Mouse (Mus musculus): ENCODE data around the gene A4galt.

Gene A4galt

GRCm38 (mm10) chr15:83226066-83226834 is 25.3 kb downstream of the A4galt start:
- no peak for ATAC-seq (ENCODE audit: low TSS enrichment)

- peak; percentile 62; the same call in 1 of the 2 replicates for ATAC-seq (ENCODE audit: low TSS enrichment)
Observed at GRCm38 (mm10) chr15:83224136-83224766, 27.3 kb downstream of the A4galt start.

- ATAC-seq (ENCODE audit: low TSS enrichment), result no peak
Observed at GRCm38 (mm10) chr15:83223208-83223962, 28.2 kb downstream of the A4galt start.

GRCm38 (mm10) chr15:83221721-83222120 is 29.9 kb downstream of the A4galt start:
- ATAC-seq (ENCODE audit: low TSS enrichment), result no peak

DNA sequence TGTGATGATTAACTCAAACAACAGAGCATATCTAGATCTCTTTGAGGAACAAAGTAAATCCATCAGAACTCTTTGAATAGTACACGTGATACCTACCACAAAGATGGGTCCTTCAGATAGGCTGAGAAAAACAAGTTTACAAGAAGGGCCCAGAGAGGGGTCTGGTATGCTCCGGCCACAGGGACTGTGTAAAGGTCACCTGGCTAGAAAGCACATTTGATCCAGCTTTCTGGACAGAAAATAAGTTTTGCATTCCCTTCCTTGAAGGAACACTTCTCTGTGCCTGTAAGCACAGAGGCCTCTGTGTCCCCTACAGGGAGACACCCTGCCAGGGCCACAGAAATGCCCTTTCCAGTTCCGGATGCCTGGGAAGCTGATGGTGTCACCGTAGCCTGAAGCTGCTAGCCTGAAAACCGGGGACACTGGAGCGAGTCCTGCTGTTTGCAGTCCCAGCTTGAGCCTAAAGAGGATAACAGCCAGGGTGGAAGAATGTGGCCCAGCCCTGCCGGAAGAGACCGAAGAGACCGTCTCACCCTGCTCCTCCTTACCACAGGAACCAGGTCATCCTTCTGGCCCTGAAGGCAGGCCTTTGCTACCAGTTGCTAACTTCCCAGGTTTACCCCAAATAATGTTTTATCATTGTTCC is 31.1 kb downstream of the A4galt start:
- no peak for ATAC-seq (ENCODE audit: low TSS enrichment)

DNA sequence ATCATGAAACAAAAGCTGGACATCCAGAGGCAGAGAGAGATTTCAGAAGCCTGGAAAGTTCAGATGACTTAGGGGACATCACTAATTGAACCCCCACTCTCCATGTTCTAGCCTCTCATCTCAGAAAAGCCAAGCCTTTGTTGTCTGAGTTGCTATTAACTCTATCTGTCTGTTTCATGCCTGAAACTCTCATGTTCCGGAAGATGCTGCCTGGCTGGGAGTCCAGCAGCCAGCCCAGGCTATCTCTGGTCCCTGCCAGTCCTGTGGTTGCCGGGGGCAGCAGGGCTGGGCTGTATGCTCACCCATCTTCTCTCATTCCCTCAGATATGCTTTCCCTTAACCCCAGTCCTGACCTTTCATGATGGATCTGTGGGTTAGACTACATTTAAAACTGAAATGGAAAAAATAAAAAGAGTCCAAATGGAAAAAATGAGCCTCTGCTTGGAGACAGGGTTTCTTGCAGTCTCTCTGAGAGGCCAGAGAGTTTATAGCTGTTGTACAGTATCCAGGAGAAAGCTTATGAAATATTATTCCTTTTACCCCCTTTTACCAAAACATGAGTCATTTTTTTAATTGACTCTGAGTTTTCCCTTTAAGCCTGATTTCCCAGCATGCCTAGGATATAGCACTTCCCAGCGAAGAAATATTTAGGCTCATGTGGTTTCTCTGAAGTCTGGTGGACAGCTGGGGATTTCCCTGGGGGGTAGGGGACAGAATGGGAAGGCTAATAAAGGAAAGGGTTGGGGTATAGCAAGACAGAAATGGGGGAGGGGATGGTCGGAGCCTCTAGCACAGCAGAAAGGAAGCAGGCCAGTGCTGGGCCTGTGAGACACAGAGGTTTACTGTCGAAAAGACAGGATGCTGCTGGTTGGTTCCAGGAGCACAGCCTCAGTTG is 36.0 kb downstream of the A4galt start:
- no peak for ATAC-seq (ENCODE audit: low TSS enrichment)

DNA sequence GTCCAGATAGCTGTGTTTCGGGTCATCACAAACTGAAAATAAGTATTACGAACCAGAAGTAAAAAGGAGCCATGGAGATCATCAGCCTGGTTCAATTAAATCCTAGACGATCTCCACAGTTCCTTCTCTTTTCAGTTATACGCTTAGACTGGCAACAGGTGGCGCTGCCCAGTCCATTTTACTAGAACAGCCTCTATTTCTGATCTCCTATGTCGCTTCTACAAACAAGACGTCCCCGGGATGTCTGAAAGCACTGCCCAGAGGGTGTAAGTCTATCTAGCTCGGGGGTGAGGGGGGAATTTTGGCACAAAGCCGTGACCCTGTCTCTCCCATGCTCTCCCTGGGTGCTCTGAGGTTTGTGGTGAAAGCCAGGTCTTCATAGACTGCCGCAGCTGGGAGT is 41.3 kb downstream of the A4galt start:
- ATAC-seq (ENCODE audit: low TSS enrichment), result peak; percentile 59; the same call in 1 of the 2 replicates

- ATAC-seq (ENCODE audit: low TSS enrichment), result peak; percentile 27; the same call in 1 of the 2 replicates
Observed at GRCm38 (mm10) chr15:83209719-83210118, 41.9 kb downstream of the A4galt start.

GRCm38 (mm10) chr15:83209092-83209695 is 42.4 kb downstream of the A4galt start:
- no peak for ATAC-seq (ENCODE audit: low TSS enrichment)

DNA sequence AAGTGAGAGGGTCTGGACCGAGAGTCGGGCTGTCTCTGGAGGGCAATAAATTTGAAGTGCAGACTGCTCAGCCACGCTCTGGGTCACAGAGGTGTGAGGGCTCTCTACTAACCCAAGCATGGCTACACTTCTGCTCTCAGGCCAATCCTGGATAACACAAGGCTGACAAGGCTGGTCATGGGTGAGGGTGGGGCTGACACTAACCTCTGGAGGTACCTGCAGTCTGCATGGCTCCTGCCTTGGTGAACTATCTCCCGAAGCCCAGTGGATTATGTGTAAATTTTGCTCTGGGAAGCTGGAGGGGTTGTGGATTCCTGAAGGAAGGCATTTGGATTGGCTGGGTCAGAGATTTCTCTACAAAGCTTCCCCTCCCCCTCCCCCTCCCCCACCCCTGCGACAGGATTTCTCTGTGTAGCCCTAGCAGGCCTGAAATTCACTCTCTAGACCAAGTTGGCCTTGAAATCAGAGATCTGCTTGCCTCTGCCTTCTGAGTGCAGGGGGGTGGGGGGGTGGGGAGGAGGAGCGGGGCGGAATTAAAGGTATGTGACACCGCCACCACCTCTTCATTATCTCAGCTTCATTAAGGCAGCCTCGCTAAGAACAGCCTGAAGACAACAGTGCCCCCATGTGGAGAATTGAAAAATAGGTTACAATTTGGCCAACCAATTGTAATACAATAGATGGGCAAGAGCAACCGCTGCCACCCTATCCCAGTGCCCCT is 46.7 kb downstream of the A4galt start:
- peak; percentile 72; the same call in 1 of the 2 replicates for ATAC-seq (ENCODE audit: low TSS enrichment)

DNA sequence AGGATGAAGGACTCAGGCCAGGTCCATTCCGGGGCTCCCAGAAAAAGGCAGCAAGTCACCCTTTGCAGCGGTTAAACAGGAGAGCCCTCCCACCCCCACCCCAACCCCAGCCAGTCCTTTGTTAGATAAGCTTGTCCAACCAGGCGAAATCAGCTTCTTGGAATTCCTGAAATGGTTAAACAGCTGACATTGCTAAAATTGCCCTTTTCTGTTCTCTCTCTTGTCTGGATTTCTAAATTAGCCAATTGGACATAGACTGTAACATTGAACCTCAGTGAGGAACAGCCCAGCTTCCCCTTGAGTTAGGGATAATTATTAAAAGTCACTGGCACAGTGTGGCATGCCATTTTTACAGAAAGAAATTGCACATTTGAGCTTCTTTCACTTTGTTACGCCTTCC is 49.2 kb downstream of the A4galt start:
- no peak for ATAC-seq (ENCODE audit: low TSS enrichment)

DNA sequence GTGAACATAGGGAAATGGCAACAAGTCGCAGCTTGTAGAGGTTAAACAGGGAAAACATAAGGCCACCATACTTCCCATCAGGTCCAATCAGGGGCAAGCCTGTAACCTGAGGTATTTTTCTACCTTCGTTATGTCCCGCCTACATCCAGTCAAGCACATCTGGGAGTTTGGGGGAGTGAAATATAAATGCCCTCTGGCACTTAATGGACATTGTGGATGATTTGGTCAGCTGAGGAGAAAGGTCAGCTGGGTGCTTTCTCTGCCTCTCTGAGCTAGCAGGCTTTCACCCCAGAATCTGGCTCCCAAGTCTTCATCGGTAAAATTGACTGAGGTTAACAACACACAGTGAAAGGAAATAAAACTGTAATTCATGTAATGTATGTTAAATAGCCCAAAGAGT is 58.2 kb downstream of the A4galt start:
- ATAC-seq (ENCODE audit: low TSS enrichment), result no peak

DNA sequence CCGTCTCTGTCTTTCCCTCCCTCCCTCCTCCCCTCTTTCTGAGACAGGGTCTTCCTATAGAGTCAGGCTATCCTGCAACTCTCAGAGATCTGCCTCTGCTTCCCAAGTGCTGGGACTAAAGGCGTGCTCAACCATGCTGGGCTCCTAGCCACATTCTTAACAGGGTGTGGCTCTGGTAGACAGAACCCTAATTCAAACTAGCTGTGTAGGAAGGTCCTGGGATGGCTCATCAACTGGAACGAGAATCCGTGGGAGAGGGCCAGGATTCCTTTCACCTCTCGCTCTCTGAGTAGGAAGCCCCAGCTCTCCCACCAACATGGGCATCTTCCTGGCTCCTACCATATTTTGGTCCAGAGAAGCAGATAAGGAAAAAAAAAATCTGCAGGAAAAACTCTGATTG is 69.2 kb downstream of the A4galt start:
- ATAC-seq (ENCODE audit: low TSS enrichment), result no peak

- no peak for ATAC-seq (ENCODE audit: low TSS enrichment)
Observed at GRCm38 (mm10) chr15:83181800-83182330, 69.7 kb downstream of the A4galt start.

GRCm38 (mm10) chr15:83180004-83180403 is 71.6 kb downstream of the A4galt start:
- no peak for ATAC-seq (ENCODE audit: low TSS enrichment)

Measured in frontal cortex, adult (tissue).